Mouse (Mus musculus) ES-Bruce4 (cell line): Measurements from ENCODE around the gene Foxo4. TPM values are rescaled to one million over a fixed set of nuclear protein-coding genes. Genes with fewer than 3 reads are reported as not detected.

ENCODE experiments used
- H3K27ac ChIP-seq: 2 replicates; pipeline ENCODE4 v1.5.1; 2012; ENCODE audit warnings: low read length, inconsistent platforms; ENCODE audit not compliant: insufficient read depth
- H3K27me3 ChIP-seq: 2 replicates; pipeline ENCODE4 v1.6.1; 2012; ENCODE audit warnings: mild to moderate bottlenecking, low read length, inconsistent platforms; ENCODE audit not compliant: control insufficient read depth, poor library complexity, insufficient read depth, severe bottlenecking
- H3K36me3 ChIP-seq: 2 replicates; pipeline ENCODE4 v1.6.1; 2012; ENCODE audit warnings: inconsistent platforms, mild to moderate bottlenecking, low read length, moderate library complexity; ENCODE audit not compliant: control insufficient read depth, poor library complexity, insufficient read depth, severe bottlenecking
- H3K4me1 ChIP-seq: one replicate; pipeline ENCODE4 v1.8.1; 2011; ENCODE audit warnings: low read length; ENCODE audit not compliant: control insufficient read depth, insufficient read depth
- H3K4me3 ChIP-seq: 2 replicates; pipeline ENCODE4 v1.5.1; 2011; ENCODE audit warnings: low read depth, mild to moderate bottlenecking, low read length
- H3K9ac ChIP-seq: 2 replicates; pipeline ENCODE4 v1.6.1; 2012; ENCODE audit warnings: low read depth, mild to moderate bottlenecking, inconsistent platforms; ENCODE audit not compliant: poor library complexity, severe bottlenecking
- H3K9me3 ChIP-seq: replicated peaks from 2 replicates; pipeline ENCODE4 v1.6.1; 2012; ENCODE audit warnings: mild to moderate bottlenecking, low read length, inconsistent platforms; ENCODE audit not compliant: control insufficient read depth, poor library complexity, insufficient read depth, severe bottlenecking
- CTCF ChIP-seq: IDR thresholded peaks from one replicate; pipeline ENCODE4 v1.8.1; 2011; ENCODE audit warnings: low read depth, low read length
- EP300 ChIP-seq: IDR thresholded peaks from 2 replicates; pipeline ENCODE4 v1.6.1; 2011; ENCODE audit warnings: low read depth, low read length; ENCODE audit not compliant: insufficient read depth
- POLR2A ChIP-seq: IDR thresholded peaks from one replicate; pipeline ENCODE4 v1.8.1; 2011; ENCODE audit warnings: low read length; ENCODE audit not compliant: insufficient read depth
- polyA plus RNA-seq: library from polyadenylated mRNA; stranded (reverse); fragments of >200 nt; gene quantifications from 2 replicates; pipeline ENCODE4 v1.2.4, GENCODE M21; 2011; ENCODE audit warnings: low read depth; ENCODE audit not compliant: missing spikeins, insufficient read depth, insufficient read length

Foxo4 gene
- polyA plus RNA-seq, 1 experiment: 45.6 TPM

GRCm38 (mm10) chrX:101273410-101273809 is 19.1 kb downstream of the Foxo4 start:
- TF ChIP-seq CTCF (no peak), POLR2A (no peak), EP300 (no peak)
- Histone ChIP-seq H3K9ac (peak overlapping the region; percentile 76), H3K27ac (peak overlapping the region; percentile 76), H3K4me1 (no peaks in the 10 kb centered on the region), H3K9me3 (no peaks in the 10 kb centered on the region), H3K36me3 (peaks cover 9% of the 10 kb centered on the region), H3K4me3 (peak overlapping the region; percentile 48), H3K27me3 (no peaks in the 10 kb centered on the region)

- Histone ChIP-seq H3K27me3 (no peaks in the 10 kb centered on the region), H3K9ac (peak within 1 kb of the TSS; percentile 76), H3K4me1 (no peaks in the 10 kb centered on the region), H3K9me3 (no peaks in the 10 kb centered on the region), H3K4me3 (peak within 1 kb of the TSS; percentile 69), H3K36me3 (peaks cover 10% of the 10 kb centered on the region), H3K27ac (peak within 1 kb of the TSS; percentile 76)
- TF ChIP-seq POLR2A: no peak
- no peak for TF ChIP-seq EP300
These were observed 19.8 kb downstream of the Foxo4 start, which contains the start of gene Med12 for GRCm38 (mm10) chrX:101273875-101274738. Gene Med12 (plus strand): TSS chrX:101274030.

GRCm38 (mm10) chrX:101282813-101283212 is 28.5 kb downstream of the Foxo4 start:
- Histone ChIP-seq H3K27ac (no peak overlapping the region), H3K9ac (no peak overlapping the region), H3K36me3 (peaks cover 14% of the 10 kb centered on the region), H3K4me3 (no peak overlapping the region), H3K27me3 (no peaks in the 10 kb centered on the region), H3K9me3 (no peaks in the 10 kb centered on the region), H3K4me1 (no peaks in the 10 kb centered on the region)
- TF ChIP-seq CTCF: no peak

- Histone ChIP-seq H3K4me3 (no peak overlapping the region), H3K9me3 (no peaks in the 10 kb centered on the region), H3K4me1 (no peaks in the 10 kb centered on the region), H3K9ac (no peak overlapping the region), H3K27me3 (no peaks in the 10 kb centered on the region), H3K27ac (no peak overlapping the region), H3K36me3 (peaks cover 14% of the 10 kb centered on the region)
- TF ChIP-seq CTCF (peak; percentile 74), POLR2A (no peak)
These were observed 31.2 kb downstream of the Foxo4 start for GRCm38 (mm10) chrX:101285534-101285933.

- TF ChIP-seq POLR2A: no peak
- TF ChIP-seq EP300: no peak
- TF ChIP-seq CTCF: no peak
- no peaks in the 10 kb centered on the region for H3K27me3 ChIP-seq
- H3K4me3 ChIP-seq: no peak overlapping the region
- H3K4me1 ChIP-seq: no peaks in the 10 kb centered on the region
- no peak overlapping the region for H3K9ac ChIP-seq
- H3K27ac ChIP-seq: no peak overlapping the region
- H3K9me3 ChIP-seq: no peaks in the 10 kb centered on the region
- H3K36me3 ChIP-seq: peaks cover 14% of the 10 kb centered on the region
These were observed 31.8 kb downstream of the Foxo4 start for GRCm38 (mm10) chrX:101285953-101286670.

GRCm38 (mm10) chrX:101287543-101287942 is 33.2 kb downstream of the Foxo4 start:
- TF ChIP-seq CTCF (no peak), POLR2A (no peak), EP300 (no peak)
- H3K4me1 ChIP-seq: no peaks in the 10 kb centered on the region
- H3K27ac ChIP-seq: no peak overlapping the region
- no peaks in the 10 kb centered on the region for H3K9me3 ChIP-seq
- H3K9ac ChIP-seq: no peak overlapping the region
- no peak overlapping the region for H3K4me3 ChIP-seq
- no peaks in the 10 kb centered on the region for H3K27me3 ChIP-seq
- H3K36me3 ChIP-seq: peaks cover 14% of the 10 kb centered on the region
